Mouse (Mus musculus) heart, postnatal 0 days (tissue): ENCODE data around the gene Ube2f.

Experiments
- CTCF ChIP-seq: IDR thresholded peaks from 2 replicates; pipeline ENCODE4 v1.5.1; 2016; ENCODE audit warnings: antibody characterized with exemption, control low read depth, low read depth
- EP300 ChIP-seq: IDR thresholded peaks from 2 replicates; pipeline ENCODE4 v1.6.1; 2016; ENCODE audit warnings: antibody characterized with exemption, low read depth

DNA sequence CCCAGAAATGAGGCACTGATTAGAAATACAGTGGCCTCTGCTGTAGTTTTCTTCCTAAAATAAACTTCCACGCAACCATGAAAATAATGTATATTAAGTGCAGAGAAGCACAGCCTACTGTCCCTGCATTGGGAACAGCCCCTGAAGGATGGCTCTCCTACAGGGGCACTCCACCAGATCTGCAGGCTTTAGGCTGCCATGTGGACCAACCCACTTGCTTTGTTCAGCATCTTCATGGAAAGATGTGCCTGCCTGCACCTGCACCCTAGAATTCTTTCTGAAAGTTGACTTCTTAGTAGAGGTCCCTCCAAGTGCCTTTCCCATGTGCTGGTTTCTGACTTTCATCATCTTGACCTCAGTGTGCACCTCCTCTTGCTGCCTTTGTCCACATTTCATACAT lies 34.8 kb upstream of the Ube2f start:
- TF ChIP-seq CTCF (no peak), EP300 (no peak)
